Mouse (Mus musculus) heart, embryonic 16.5 days (tissue): ENCODE results near the gene Adssl1. TPM values are rescaled to one million over a fixed set of nuclear protein-coding genes. Genes with fewer than 3 reads are reported as not detected.
A peak's percentile ranks its signal among the peaks of the same experiment; 100 is the strongest.

Experiments used
- ATAC-seq: fragments of 200-750 bp; cut with Nextera tagmentation; replicated peaks from 2 replicates; pipeline ENCODE4 v1.8.0; 2017; ENCODE audit warnings: moderate number of reproducible peaks; ENCODE audit not compliant: insufficient read depth, low FRiP score; ENCODE audit errors: extremely low read depth
- H3K27ac ChIP-seq: fragments of 300-500 bp; sonication (generic); 2 replicates; pipeline ENCODE4 v1.5.1; 2014; ENCODE audit warnings: mild to moderate bottlenecking, low read length, control low read depth, moderate library complexity
- H3K27me3 ChIP-seq: fragments of 300-500 bp; sonication (generic); 2 replicates; pipeline ENCODE4 v1.6.1; 2014; ENCODE audit warnings: low read length, mixed read lengths; ENCODE audit not compliant: control insufficient read depth, insufficient read depth
- H3K36me3 ChIP-seq: fragments of 300-500 bp; sonication (generic); 2 replicates; pipeline ENCODE4 v1.6.1; 2014; ENCODE audit not compliant: control insufficient read depth, insufficient read depth
- H3K4me1 ChIP-seq: fragments of 300-500 bp; sonication (generic); 2 replicates; pipeline ENCODE4 v1.6.1; 2014; ENCODE audit warnings: low read length, mixed read lengths; ENCODE audit not compliant: control insufficient read depth, insufficient read depth
- H3K4me2 ChIP-seq: fragments of 300-500 bp; sonication (generic); 2 replicates; pipeline ENCODE4 v1.6.1; 2014; ENCODE audit warnings: low read depth, mild to moderate bottlenecking, control low read depth, low read length
- H3K4me3 ChIP-seq: fragments of 300-500 bp; sonication (generic); 2 replicates; pipeline ENCODE4 v1.5.1; 2014; ENCODE audit warnings: mild to moderate bottlenecking, control low read depth, low read length
- H3K9ac ChIP-seq: fragments of 300-500 bp; sonication (generic); 2 replicates; pipeline ENCODE4 v1.6.1; 2014; ENCODE audit warnings: low read length, control low read depth
- H3K9me3 ChIP-seq: fragments of 300-500 bp; sonication (generic); replicated peaks from 2 replicates; pipeline ENCODE4 v1.6.1; 2016; ENCODE audit warnings: low read length; ENCODE audit not compliant: control insufficient read depth
- WGBS: fragments of 180-500 bp; shearing (Covaris S2); extraction: QIAGEN DNeasy Blood & Tissue Kit; methylation state at CpG from one replicate; pipeline ENCODE4 v1.1.7; 2014; 5-methylcytosine and 5-hydroxymethylcytosine counted together
- polyA plus RNA-seq: library from polyadenylated mRNA; unstranded; fragments of >200 nt; fragmentation: Nextera tagmentation; extraction: Ambion mirVana; gene quantifications from 2 replicates; pipeline ENCODE4 v1.2.1, GENCODE M21; 2015

Adssl1 gene
- polyA plus RNA-seq, 1 experiment from 2014 or later: 118 TPM

- H3K4me1 ChIP-seq: peaks cover 90% of the 10 kb centered on the region
- no peaks in the 10 kb centered on the region for H3K9me3 ChIP-seq
- WGBS: 33% methylated on average over 2 of the region's 2 CpGs
- ATAC-seq: no peak
- H3K9ac ChIP-seq: peak overlapping the region; percentile 42
- H3K4me3 ChIP-seq: no peak overlapping the region
- H3K27ac ChIP-seq: peak overlapping the region; percentile 32
- no peaks in the 10 kb centered on the region for H3K27me3 ChIP-seq
- H3K4me2 ChIP-seq: no peak overlapping the region
- H3K36me3 ChIP-seq: peaks cover 30% of the 10 kb centered on the region
Observed at GRCm38 (mm10) chr12:112664124-112664523, 44.3 kb downstream of the Adssl1 start.

- H3K4me3 ChIP-seq: no peak overlapping the region
- peaks cover 30% of the 10 kb centered on the region for H3K36me3 ChIP-seq
- H3K4me2 ChIP-seq: no peak overlapping the region
- H3K4me1 ChIP-seq: peaks cover 93% of the 10 kb centered on the region
- WGBS: 58% methylated on average over 5 of the region's 5 CpGs
- H3K9me3 ChIP-seq: no peaks in the 10 kb centered on the region
- peak overlapping the region; percentile 82 for H3K27ac ChIP-seq
- no peak for ATAC-seq
- H3K9ac ChIP-seq: peak overlapping the region; percentile 59
- H3K27me3 ChIP-seq: no peaks in the 10 kb centered on the region
Observed at GRCm38 (mm10) chr12:112664656-112665055, 44.8 kb downstream of the Adssl1 start.

GRCm38 (mm10) chr12:112665445-112665844 lies 45.6 kb downstream of the Adssl1 start:
- Histone ChIP-seq H3K27ac (peak overlapping the region; percentile 82), H3K4me3 (no peak overlapping the region), H3K27me3 (no peaks in the 10 kb centered on the region), H3K9me3 (no peaks in the 10 kb centered on the region), H3K9ac (peak overlapping the region; percentile 59), H3K4me2 (peak overlapping the region; percentile 34), H3K36me3 (peaks cover 30% of the 10 kb centered on the region), H3K4me1 (peaks cover 95% of the 10 kb centered on the region)
- 19% methylated on average over 18 of the region's 18 CpGs for WGBS
- 0 out of 2 replicates have a peak, but pooled peaks have one; percentile 2 for ATAC-seq

- Histone ChIP-seq H3K4me1 (peaks cover 97% of the 10 kb centered on the region), H3K27ac (peak overlapping the region; percentile 82), H3K9me3 (no peaks in the 10 kb centered on the region), H3K4me2 (peak overlapping the region; percentile 34), H3K4me3 (no peak overlapping the region), H3K27me3 (no peaks in the 10 kb centered on the region), H3K36me3 (peaks cover 30% of the 10 kb centered on the region), H3K9ac (peak overlapping the region; percentile 59)
- ATAC-seq: no peak
- WGBS: 69% methylated on average over 9 of the region's 9 CpGs
Observed at GRCm38 (mm10) chr12:112665881-112666544, 46.2 kb downstream of the Adssl1 start.

- ATAC-seq: no peak
- H3K4me2 ChIP-seq: no peak overlapping the region
- peaks cover 26% of the 10 kb centered on the region for H3K36me3 ChIP-seq
- no peaks in the 10 kb centered on the region for H3K9me3 ChIP-seq
- H3K4me1 ChIP-seq: peaks cover 97% of the 10 kb centered on the region
- H3K9ac ChIP-seq: peak overlapping the region; percentile 32; the same call in 1 of the 2 replicates
- 54% methylated on average over 10 of the region's 10 CpGs for WGBS
- H3K27ac ChIP-seq: peak overlapping the region; percentile 52
- H3K27me3 ChIP-seq: no peaks in the 10 kb centered on the region
- no peak overlapping the region for H3K4me3 ChIP-seq
Observed at GRCm38 (mm10) chr12:112667619-112668297, 47.9 kb downstream of the Adssl1 start.

GRCm38 (mm10) chr12:112670718-112671393 lies 51.0 kb downstream of the Adssl1 start:
- Histone ChIP-seq H3K27ac (peak overlapping the region; percentile 99), H3K9ac (peak overlapping the region; percentile 100), H3K9me3 (no peaks in the 10 kb centered on the region), H3K4me1 (peaks cover 80% of the 10 kb centered on the region), H3K27me3 (no peaks in the 10 kb centered on the region), H3K4me3 (peak overlapping the region; percentile 98), H3K36me3 (peaks cover 25% of the 10 kb centered on the region), H3K4me2 (peak overlapping the region; percentile 81)
- WGBS: 25% methylated on average over 9 of the region's 9 CpGs
- ATAC-seq: 0 out of 2 replicates have a peak, but pooled peaks have one; percentile 7

- Histone ChIP-seq H3K4me2 (peak overlapping the region; percentile 81), H3K36me3 (peaks cover 24% of the 10 kb centered on the region), H3K27me3 (no peaks in the 10 kb centered on the region), H3K9me3 (no peaks in the 10 kb centered on the region), H3K27ac (peak overlapping the region; percentile 99), H3K9ac (peak overlapping the region; percentile 100), H3K4me3 (peak overlapping the region; percentile 98), H3K4me1 (peaks cover 70% of the 10 kb centered on the region)
- no peak for ATAC-seq
- WGBS: 58% methylated on average over 7 of the region's 7 CpGs
Observed at GRCm38 (mm10) chr12:112671891-112672290, 52.0 kb downstream of the Adssl1 start.

- peak; percentile 34; the same call in 1 of the 2 replicates for ATAC-seq
- peaks cover 63% of the 10 kb centered on the region for H3K4me1 ChIP-seq
Observed at GRCm38 (mm10) chr12:112672744-112673575, 53.1 kb downstream of the Adssl1 start.

More at GRCm38 (mm10) chr12:112672744-112673575, 53.1 kb downstream of the Adssl1 start:
- peak overlapping the region; percentile 99 for H3K27ac ChIP-seq
- H3K4me2 ChIP-seq: peak overlapping the region; percentile 81
- H3K9ac ChIP-seq: peak overlapping the region; percentile 100
- H3K36me3 ChIP-seq: peaks cover 22% of the 10 kb centered on the region
- H3K27me3 ChIP-seq: no peaks in the 10 kb centered on the region
- H3K4me3 ChIP-seq: peak overlapping the region; percentile 98
- under 1% methylated on average over 21 of the region's 21 CpGs for WGBS
- no peaks in the 10 kb centered on the region for H3K9me3 ChIP-seq
